Mouse (Mus musculus): ENCODE data around the gene Naa25.

The Naa25 gene

GRCm38 (mm10) chr5:121395621-121396020, 2.1 kb upstream of the Naa25 start:
- no peak for DNase-seq

DNA sequence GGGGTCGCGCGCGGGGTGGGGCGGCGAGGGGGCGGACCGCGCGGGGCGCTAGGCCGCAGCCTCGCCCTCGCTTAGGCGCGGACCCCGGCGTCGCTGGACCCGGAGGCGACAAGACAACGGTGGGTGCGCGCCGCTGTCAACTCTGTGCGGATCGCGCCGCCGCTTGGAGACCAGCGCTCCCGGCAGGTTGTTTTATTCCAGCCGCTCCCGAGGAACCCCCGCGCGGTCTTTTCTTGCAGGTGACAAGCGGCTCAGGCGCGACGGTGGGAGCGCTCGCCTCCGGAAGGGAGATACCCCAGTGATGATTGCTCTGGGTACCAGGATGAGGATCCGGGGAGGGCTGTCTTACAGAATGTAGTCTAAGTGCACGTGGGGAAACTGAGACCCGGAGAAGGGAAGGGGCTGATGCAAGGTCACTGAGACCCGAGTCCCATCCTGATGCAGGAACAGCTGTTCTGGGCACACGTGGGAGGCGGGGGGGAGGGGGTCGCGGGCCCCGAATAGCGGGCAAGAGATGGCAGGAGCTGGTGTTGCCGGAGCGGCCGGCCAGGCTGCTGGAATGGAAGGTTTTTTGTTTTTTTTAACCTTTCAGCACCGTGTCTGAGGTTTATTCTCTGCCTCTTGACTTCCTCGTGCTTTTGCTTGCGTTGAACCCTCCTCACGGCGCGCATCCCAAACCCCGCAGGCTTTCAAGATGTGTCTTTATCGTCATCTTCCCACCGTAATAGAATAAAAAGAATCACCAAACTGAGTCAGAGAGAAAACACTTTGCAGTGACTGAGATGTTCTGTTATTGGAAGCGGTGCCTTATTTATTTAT, 619 bp downstream of the Naa25 start:
- DNase-seq = no peak

DNA sequence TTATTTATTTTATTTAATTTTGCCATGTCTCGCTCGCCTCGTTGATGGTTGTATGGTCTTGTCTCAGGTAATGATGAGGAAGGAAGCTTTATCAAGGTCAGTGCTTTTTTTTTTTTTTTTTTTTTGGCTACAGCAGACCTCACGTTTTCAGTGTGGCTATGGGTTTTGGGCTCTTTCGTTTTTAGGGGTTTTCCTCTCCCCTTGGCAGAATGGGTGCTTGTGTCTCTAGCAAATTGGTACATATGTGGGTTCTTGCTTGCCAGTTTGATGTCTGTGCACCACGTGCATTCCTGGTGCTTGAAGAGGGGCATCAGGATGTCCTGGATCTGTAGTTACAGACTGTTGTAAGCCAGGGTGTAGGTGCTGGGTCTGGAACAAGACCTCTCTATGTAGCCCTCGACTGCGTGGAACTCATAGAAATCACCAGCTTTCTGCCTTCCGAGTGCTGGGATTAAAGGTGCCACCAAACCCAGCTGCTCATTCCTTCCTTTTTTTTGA, 1.3 kb downstream of the Naa25 start:
- no peak for DNase-seq

GRCm38 (mm10) chr5:121399540-121399939, 1.8 kb downstream of the Naa25 start:
- DNase-seq = no peak

GRCm38 (mm10) chr5:121400064-121400463, 2.3 kb downstream of the Naa25 start:
- no peak for DNase-seq

DNA sequence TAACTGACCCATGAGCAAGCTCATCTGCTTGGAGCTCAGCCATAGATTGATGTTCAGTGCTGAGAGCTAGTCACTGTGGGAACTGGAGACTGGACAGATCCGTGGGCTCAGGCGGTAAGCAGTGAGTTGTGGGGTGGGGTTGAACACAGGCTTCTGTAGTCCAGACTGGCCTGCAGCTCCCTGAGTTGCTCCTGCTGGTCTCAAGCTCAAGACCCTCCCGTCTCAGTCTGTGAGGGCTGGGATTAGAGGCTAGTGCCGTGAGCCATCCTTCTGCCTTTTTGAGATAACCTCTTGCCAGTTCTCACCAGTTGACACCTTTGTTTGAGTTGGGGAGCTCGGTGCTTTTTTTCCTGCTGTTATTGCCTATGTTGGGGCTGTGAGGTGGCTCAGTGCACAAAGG, 3.1 kb downstream of the Naa25 start:
- no peak for DNase-seq

- DNase-seq = no peak
Observed at GRCm38 (mm10) chr5:121407856-121408255, 10.1 kb downstream of the Naa25 start.

DNA sequence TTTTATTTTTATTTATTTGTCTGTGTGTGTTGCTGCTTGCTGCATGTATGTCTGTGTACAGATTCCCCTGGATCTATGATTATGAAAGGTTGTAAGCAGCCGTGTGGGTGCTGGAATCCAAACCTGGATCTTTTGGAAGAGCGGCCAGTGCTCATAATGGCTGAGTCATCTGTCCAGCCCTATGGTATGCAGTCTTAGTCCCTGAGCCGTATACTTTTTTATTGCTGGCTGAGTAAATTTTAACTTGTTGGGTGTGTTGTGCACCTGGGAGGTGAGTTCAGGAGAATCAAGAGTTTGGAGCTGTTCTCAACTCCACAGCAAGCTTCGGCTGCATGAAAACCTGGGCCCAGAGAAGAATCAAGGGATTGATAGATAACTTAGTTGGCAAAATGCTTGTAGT, 13.2 kb downstream of the Naa25 start:
- DNase-seq = no peak

DNA sequence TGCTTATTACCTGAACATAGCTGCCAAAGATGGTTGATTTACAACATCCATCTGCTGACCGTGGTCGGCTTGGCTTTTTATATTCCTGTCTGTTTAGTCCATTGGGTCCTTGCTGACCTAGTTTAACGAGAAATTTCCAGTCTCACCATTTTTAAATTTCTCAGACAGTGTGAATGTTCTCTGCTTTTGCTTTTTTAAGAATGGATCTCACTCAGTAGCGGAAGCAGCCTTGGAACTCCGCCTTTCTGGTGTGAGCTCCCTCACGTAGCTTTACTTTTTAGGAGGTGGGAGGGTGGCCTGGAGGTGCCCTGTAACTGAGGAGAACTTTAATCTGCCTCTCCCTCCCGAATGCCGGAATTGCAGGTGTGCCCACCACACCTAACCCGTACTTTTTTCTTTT, 23.0 kb downstream of the Naa25 start:
- no peak for DNase-seq

DNA sequence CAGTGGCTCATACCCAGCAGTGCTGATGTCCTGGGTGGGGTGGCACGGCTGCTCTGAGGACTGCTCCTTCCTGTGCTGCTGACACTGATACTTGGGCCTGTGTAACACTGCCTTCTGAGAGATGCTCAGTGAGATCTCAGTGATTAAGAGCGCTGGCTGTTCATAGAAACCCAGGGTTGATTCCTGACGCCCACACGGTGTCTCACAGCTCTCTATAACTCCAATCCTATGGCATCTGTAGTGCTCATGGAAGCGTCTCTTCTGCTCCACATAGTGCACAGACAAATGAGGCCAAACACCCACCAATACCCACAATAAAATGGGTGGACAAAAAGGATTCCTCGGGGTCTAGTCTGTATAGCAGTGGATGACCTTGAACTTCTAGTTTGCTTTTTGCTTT, 25.1 kb downstream of the Naa25 start:
- no peak for DNase-seq

- DNase-seq = no peak
Observed at GRCm38 (mm10) chr5:121423297-121423696, 25.6 kb downstream of the Naa25 start.

- DNase-seq = no peak
Observed at GRCm38 (mm10) chr5:121428954-121429353, 31.2 kb downstream of the Naa25 start.

- no peak for DNase-seq
Observed at GRCm38 (mm10) chr5:121438131-121438530, 40.4 kb downstream of the Naa25 start.

DNA sequence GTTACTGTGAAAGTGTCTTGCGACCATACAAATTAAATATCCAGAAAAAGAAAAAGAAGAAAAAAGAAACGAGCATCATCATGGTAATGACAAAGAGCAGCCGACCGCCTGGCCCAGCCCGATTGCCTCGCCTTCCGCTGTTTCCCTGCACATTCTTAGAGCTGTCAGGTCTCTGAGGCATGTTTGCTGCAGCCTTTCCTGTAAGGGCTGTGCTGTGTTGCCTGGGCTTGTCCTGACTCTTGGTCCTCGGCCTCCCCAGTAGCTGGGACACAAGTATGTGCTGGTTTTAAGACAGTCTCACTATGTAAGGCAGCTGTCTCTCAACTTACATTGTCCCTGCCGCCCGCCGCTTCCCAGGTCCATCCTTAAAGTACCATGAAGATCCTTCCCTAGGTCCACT, 41.0 kb downstream of the Naa25 start:
- no peak for DNase-seq

GRCm38 (mm10) chr5:121443548-121443947, 45.8 kb downstream of the Naa25 start:
- DNase-seq = no peak

DNA sequence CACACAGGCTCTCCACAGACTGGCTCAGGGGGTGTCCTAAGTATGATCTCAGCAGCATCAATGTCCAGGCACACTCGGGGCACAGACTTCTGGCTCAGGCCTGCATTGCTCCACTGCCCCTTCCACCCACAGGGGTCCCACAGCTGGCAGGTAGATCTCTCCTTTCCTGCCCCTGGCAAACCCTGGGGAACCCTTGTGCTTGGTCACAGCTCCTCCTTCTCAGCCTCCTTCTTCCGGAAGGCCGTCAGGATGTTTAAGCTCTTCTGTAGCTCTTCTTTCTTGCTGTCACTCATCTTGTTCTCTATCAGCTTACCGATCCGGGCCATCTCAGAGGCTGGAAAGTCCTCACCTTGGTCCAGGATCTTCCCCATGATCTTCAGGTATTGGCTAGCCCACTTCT, 47.1 kb downstream of the Naa25 start:
- DNase-seq = no peak

GRCm38 (mm10) chr5:121448450-121448849, 50.7 kb downstream of the Naa25 start:
- no peak for DNase-seq

DNA sequence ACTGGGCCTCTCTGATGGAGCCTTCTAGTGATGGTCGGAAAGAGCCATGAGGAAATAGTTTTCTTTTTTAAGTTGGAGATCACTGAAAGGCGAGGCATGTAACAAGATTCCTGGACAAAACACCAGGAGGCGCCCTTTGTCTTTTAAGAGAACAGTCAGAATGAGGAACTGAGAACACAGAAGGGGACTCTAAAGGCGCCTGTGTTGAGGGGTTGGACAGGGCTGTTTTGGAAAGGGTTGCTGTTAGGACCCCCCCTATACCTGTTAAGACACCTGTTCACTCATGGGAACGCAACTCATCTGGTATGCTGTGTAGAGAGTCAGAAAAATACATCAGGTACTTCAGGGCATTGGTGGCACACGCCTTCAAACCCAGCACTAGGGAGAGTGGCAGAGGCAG, 52.2 kb downstream of the Naa25 start:
- DNase-seq = no peak

DNA sequence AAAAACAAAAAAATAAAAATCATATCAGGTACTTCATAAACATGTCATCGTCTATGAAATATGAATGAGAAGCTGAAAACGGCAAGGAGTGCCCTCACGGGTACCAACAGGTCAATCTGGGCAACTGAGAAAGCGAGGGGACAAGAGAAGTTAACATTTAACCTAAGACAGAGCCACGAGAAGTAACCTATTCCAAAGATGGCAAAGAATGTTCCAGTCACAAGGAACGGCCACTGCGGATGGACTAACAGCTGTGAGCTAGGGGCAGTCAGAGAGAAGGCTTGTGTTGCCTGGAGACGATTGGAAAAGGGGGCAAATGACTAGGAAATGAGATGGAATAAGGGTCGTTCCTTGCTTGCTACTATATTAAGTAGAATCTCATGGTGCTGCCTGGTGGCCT, 52.7 kb downstream of the Naa25 start:
- no peak for DNase-seq

DNA sequence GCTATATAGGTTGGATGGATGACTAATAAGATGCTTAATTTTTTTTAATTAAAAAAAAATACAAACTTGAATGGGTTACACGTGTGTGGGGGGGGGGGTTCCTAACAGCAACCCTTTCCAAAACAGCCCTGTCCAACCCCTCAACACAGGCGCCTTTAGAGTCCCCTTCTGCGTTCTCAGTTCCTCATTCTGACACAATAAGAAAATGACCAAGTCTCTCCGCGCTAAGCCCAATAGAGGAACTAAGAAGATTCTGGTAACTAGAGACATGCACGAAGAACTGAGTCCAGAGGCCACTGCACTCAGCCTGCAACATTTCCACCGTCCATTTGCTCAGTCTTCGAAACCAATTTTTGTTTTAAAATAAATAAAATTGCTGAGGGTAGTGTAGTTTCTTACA, 53.5 kb downstream of the Naa25 start:
- no peak for DNase-seq

- DNase-seq = no peak
Observed at GRCm38 (mm10) chr5:121451644-121452025, 53.9 kb downstream of the Naa25 start, which contains the start of gene Tmem116. Gene Tmem116 (plus strand): TSS chr5:121451893.

GRCm38 (mm10) chr5:121452026-121452869, 54.5 kb downstream of the Naa25 start, which contains the start of gene Erp29:
Gene Erp29 (minus strand): TSS chr5:121452506.
- peak; percentile 100 for DNase-seq

- DNase-seq = no peak
Observed at GRCm38 (mm10) chr5:121452906-121453305, 55.2 kb downstream of the Naa25 start.

Measured in right cerebral cortex, postnatal 25 days (tissue).